Mouse (Mus musculus) layer of hippocampus, adult 18-20 months (tissue): ENCODE results near the gene C2. TPM values are rescaled to one million over a fixed set of nuclear protein-coding genes. Genes with fewer than 3 reads are reported as not detected.
"Not testable (repeated sequence)": the region's sequence is repeated elsewhere in the genome, so short reads cannot be mapped to it uniquely, and the experiment has no call there.

Source experiments
- DNase-seq, 2 experiments: peaks; one replicate each; pipeline ENCODE4 v3.0.0; 2022; ENCODE audit warnings: low spot score in 2 of 2
- total RNA-seq, 2 experiments: library from RNA; stranded (reverse); gene quantifications; 2 replicates each; pipeline ENCODE4 v1.2.3; 2021

Gene C2
- total RNA-seq, 2 experiments from 2014 or later = 0.89 to 3.1 TPM

- DNase-seq = peak in 1 of 2 experiments; percentile 52
Observed at GRCm38 (mm10) chr17:34911945-34912351, 13.9 kb upstream of the C2 start.

DNA sequence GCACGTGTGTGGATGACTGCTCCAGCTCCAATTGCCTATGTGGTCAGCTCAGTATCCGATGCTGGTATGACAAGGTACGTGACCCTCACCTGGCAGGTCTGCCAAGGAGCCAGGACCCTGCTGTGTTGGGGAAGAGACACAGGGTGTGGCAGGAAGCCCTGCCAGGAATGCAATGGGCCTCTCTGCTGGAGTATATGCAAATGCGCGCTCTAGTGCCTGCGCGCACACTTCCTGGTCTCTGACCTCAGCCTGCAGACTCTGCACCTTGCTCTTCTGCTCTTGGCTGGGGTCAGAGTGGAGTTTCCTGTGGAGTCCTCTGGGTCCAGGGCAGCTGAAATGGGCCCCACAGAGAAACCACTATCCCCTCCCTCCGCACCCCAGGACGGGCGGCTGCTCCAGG is 12.9 kb upstream of the C2 start:
- no peak for DNase-seq

GRCm38 (mm10) chr17:34902895-34903294 is 4.8 kb upstream of the C2 start:
- DNase-seq = no peak

- DNase-seq = not testable (repeated sequence)
Observed at GRCm38 (mm10) chr17:34901948-34902347, 3.9 kb upstream of the C2 start.

DNA sequence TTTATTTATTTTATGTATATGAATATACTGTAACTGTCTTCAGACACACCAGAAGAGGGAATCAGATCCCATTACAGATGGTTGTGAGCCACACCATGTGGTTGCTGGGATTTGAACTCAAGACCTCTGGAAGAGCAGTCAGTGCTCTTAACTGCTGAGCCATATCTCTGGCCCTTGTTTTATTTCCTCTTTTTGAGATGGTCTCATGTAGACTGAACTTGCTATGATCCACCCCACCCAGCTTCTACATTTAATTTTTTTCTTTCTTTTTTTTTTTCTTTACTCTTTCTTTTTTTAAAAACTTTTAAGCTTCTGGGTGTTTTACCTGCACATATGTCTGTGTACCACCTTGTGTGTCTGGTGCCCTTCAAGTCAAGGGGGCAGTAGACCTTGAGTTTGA is 2.8 kb upstream of the C2 start:
- DNase-seq = not testable (repeated sequence)

DNA sequence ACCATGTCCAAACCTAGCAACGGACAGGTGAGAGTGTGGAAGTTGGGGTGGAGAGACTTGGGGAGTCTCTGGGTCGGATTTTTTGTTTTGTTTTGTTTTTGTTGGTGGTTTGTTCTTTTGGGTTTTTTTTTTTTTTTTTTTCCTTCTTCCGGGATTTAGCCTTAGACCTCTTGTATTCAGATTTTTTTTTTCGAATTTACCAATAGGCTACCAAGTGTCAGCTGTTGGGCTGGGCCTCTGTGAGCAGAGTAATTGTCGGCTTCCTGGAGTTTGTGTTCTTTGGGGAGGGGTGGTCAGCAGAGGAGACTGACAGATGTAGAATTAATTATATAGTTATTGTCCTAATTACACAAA is 1.8 kb upstream of the C2 start:
- DNase-seq = no peak

DNA sequence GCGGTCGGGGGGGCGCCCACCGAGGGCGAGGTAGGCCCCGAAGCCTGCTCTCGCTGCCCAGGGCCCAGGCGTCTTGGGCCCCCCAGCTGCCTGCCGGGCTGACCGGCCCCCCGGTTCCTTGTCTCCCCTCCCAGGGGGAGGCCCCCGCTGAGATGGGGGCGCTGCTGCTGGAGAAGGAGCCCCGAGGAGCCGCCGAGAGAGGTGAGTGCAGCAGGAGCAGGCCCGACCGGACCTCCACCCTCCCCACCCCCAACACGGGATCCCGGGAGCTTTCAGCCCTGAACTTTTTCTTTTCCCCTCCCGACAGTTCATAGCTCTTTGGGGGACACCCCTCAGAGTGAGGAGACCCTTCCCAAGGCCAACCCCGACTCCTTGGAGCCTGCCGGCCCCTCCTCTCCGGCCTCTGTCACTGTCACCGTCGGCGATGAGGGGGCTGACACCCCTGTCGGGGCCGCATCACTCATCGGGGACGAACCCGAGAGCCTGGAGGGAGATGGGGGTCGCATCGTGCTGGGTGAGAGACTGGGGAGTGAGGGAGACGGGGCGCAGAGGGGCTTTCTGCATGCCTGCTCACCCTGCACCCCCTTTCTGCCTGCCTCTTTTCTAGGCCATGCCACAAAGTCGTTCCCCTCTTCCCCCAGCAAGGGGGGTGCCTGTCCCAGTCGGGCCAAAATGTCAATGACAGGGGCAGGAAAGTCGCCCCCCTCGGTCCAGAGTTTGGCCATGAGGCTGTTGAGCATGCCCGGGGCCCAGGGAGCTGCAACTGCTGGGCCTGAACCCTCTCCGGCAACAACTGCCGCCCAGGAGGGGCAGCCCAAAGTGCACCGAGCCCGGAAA is 1.2 kb upstream of the C2 start:
- peak in 1 of 2 experiments; percentile 17 for DNase-seq

GRCm38 (mm10) chr17:34898706-34899052 is 614 bp upstream of the C2 start:
- DNase-seq = no peak

DNA sequence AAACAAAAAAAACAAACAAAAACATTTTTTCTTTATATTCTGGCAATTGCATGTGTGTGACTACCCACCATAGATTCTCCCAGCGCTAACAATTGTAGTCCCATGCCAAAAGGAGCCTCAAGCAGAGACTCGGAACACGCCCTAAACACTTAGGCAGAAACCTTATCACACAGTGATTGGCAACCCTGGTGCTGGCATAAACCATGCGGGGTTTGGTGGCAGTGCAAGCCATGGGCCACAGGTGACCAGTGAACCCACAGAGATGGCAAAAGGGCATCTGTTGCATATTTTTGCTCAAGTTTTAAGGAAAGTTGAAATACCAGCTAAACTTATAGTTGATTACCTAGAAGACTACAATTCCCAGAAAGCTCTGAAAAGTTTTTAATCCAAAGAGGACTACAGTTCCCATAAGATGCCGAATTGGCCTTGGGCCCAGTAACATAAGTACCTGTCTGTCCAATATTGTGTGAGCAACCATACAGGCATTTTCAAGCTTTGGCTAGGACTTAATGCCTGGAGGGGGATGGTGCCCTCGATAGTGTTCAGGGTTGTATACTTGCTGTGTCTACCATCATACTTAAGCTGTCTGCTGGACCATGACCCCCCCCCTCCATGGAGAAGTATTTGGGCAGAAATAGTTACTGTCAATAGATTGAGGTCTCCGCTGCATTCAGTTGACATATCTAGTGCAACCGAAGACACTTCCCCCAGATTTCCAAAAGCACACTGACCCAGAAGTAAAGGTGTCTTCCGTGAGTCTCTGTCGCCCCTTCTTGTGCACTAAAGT is 499 bp downstream of the C2 start:
- peak; percentile 28 to 66 for DNase-seq

DNA sequence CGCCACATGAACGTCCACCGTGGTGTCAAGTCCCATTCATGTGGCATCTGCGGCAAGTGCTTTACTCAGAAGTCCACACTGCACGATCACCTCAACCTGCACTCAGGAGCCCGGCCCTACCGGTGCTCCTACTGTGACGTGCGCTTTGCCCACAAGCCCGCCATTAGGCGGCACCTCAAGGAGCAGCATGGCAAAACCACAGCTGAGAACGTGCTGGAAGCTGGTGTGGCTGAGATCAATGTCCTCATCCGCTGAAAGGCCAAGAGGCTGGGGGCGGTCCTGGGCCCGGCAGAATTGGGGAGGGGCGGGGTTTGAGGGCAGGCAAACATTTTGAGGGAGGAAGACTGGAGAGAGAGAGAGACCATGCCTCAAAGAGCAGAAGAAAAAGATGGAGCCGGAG is 1.7 kb downstream of the C2 start:
- DNase-seq = no peak

DNA sequence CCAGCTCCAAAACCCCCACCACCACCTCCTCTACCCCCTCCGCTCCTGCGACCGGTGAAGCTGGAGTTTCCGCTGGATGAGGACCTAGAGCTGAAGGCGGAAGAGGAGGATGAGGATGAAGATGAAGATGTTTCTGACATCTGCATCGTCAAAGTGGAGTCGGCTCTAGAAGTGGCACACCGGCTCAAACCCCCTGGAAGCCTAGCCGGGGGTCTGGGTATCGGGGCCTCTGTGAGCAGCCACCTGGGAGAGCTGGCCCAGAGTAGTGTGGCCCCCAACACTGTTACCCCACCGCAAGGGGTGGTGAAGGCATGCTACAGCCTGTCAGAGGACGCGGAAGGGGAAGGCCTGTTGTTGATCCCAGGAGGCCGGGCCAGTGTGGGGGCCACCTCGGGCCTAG is 2.3 kb downstream of the C2 start:
- no peak for DNase-seq

DNA sequence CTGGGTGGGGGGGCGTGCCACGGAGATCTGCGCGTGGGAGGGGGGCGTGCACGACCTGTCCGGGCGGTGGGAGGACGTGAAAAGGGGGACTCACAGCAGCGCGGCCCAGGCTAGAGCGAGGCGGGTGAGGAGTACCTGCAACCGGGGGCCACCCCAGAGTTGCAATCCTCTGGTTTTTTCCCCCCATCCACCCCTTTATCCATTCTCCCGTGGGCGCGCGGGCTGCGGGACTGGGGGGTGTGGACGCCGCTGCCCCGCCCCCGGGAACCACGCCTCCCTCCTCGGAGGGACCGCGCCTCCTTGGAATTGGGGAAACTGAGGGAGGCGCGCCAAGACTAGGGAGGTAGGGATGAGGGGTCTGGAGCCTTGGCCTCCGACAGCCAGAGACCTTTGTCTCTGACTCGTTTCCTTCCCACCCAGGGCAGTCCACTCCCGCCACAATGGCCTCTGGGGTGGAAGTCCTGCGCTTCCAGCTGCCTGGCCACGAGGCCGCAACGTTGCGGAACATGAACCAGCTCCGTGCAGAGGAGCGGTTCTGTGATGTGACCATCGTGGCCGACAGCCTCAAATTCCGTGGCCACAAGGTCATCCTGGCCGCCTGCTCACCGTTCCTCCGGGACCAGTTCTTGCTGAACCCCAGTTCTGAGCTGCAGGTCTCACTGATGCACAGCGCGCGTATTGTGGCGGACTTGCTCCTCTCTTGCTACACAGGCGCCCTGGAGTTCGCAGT is 3.1 kb downstream of the C2 start:
- DNase-seq = peak; percentile 43 to 52

DNA sequence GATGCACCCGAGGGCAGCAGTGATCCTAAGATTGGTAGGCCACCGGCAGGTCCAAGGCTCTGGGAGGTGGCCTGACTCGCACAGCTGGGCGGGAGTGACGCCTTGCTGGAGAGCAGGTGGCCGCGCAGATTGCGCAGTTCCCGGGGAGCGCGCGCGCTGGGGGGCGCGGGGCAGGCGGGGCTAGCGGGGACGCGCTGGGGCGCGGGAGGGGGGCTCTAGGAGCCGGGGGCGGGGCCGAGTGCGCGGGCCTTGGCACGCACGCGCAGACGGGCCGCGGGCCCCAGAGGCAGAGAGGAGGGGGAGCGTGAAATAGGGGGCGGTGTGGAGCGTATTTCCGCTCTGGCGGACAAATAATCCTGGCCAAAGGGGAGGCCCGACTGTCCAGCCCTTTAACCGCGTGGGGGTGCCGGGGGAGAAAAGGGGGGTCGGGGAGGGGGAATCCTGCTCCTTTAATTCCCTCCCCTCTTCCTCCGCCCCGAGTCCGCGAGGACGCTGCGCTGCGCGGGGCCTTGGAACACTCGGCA is 3.9 kb downstream of the C2 start:
- DNase-seq = peak; percentile 88 to 94

DNA sequence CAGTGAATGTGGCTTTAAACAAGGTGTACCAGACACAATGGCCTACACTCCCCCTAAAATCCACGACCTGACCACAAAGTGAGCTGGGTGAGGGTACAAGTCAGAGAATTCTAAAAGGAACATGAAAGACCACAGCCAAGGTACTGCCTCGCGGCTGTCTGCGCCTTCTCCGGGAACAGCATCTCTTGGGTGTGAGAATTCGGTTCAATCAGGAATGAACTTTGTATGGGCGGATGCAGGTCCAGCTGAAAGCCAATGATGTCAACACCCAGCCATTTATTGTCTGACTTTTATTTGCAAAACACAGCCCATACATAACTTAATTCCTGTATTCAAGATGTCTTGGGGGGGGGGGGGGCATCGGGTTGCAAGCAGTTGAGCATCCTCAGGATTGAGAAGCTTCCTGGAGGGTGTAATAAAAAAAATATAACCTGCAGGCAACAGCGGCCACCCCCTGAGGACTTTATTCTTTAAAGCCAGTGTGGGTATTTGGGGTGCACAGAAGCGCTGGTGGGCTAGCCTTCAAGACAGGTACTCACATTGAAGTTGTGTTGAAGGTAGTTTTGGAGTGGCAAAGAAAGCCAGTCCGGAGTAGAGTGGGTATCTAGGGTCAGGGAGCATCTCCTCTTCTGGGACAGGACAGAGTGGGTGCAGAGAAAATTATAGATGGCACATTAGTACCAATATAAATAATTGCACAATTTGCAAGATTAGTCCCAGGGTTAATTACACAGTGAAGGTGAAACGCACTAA is 4.8 kb downstream of the C2 start:
- DNase-seq = no peak

DNA sequence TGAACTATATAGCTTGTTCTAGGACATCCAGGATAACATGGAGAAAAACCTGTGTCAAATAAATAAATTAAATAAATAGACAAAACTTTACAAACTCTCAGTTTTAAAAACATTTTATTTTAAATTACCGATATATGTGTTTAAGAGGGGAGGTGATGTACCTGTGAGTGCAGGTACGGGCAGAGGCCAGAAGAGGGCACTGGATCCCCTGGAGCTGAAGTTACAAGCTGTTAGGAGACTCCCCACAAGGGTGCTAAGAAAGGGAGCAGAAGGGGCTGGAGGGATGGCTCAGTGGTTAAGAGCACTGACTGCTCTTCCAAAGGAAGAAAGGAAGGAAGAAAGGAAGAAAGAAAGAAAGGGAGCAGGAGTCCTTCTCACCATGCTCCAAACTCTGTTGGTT is 6.7 kb downstream of the C2 start:
- DNase-seq = no peak

GRCm38 (mm10) chr17:34890074-34890743 is 7.9 kb downstream of the C2 start:
- DNase-seq = no peak

DNA sequence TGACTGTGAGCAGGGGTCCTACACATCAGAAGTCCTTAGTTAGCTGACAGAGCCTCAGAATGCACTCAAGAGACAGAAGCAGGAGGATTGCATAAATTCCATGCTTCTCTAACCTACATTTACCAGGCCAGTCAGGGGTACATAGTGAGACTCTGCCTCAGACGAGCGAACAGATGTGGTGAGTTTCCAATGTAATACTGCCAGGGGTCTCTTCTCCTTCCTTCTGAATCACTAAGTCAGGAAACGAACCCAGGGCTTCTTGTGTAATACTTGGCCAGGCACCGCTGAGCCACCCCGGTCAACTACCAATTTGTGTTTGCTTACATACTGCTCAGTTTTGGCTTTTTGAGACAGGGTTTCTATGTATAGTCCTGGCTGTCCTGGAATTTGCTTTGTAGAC is 10.1 kb downstream of the C2 start:
- no peak for DNase-seq

GRCm38 (mm10) chr17:34885615-34886014 is 12.4 kb downstream of the C2 start:
- no peak for DNase-seq

GRCm38 (mm10) chr17:34884704-34885103 is 13.4 kb downstream of the C2 start:
- DNase-seq = no peak

DNA sequence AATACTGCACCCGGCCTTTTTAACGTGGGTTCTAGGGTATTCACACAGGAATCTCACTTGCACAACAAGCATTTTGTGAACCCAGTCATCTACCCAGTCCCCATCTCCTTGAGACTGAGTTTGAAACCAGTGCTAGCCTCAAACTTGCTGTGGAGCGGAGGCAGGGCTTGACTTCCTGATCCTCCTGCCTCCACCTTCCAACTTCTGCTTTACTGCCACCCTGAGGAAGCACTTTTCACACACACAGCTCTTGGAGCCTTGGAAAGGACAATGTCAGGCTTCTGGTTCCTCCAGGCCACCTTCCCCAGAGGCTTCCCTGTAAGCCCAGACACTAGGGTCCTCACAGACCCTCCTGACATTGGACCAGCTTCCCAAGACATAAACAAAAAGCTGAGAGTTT is 14.7 kb downstream of the C2 start:
- no peak for DNase-seq
